Mouse (Mus musculus) heart, adult 8-10 months (tissue): ENCODE measurements around the gene Ddx41. TPM values are rescaled to one million over a fixed set of nuclear protein-coding genes. Genes with fewer than 3 reads are reported as not detected.

Experiments used
- microRNA-seq: library from miRNA; unstranded; fragments of <30 nt; microRNA quantifications from one replicate; pipeline ENCODE4 v1.2.0, GENCODE M21; 2022
- total RNA-seq, 4 experiments: library from RNA; stranded (reverse); gene quantifications; 2 replicates each; pipeline ENCODE4 v1.2.4; 2022

Ddx41 gene
- total RNA-seq, 4 experiments from 2014 or later, result 11.8 to 17.0 (median 13.7) TPM

Small RNA genes within 50 kb of the gene (microRNA-seq; reads per million reads assigned to microRNA genes)
- gene Mir6945, result not detected

Other genes with a start within 250 kb of the Ddx41 start
- gene Prelid1, start 216.2 kb downstream of the Ddx41 start, total RNA-seq, result 10 to 100 TPM; 31.4 to 47.5 (median 39.6) TPM
- gene Rab24, start 214.7 kb downstream of the Ddx41 start, total RNA-seq, result 10 to 100 TPM; 29.4 to 47.1 (median 38.3) TPM
- gene Mxd3, start 206.8 kb downstream of the Ddx41 start, total RNA-seq, result under 1 TPM in 2 of 4 experiments, not detected in 2; 0.46 to 0.97 TPM
- 10 to 100 TPM; 50.1 to 52.8 (median 51.7) TPM for gene Lman2, start 173.9 kb downstream of the Ddx41 start, total RNA-seq
- gene Rgs14, start 166.9 kb downstream of the Ddx41 start, total RNA-seq, result under 1 TPM; 0.19 to 0.80 (median 0.41) TPM
- not detected for gene Slc34a1, start 138.5 kb downstream of the Ddx41 start, total RNA-seq
- gene Pfn3, start 121.4 kb downstream of the Ddx41 start, total RNA-seq, result not detected
- not detected for gene F12, start 109.9 kb downstream of the Ddx41 start, total RNA-seq
- gene Grk6, start 91.6 kb downstream of the Ddx41 start, total RNA-seq, result 10 to 100 TPM; 14.9 to 19.0 (median 16.6) TPM
- 1 to 10 TPM in 1 of 4 experiments, under 1 TPM in 3; 0.44 to 1.2 (median 0.65) TPM for gene Prr7, start 72.4 kb downstream of the Ddx41 start, total RNA-seq
- gene Dbn1, start 48.5 kb downstream of the Ddx41 start, total RNA-seq, result 1 to 10 TPM; 3.8 to 6.4 (median 5.1) TPM
- 10 to 100 TPM; 38.4 to 49.4 (median 49.0) TPM for gene Pdlim7, start 23.0 kb downstream of the Ddx41 start, total RNA-seq
- gene Dok3, start 7.4 kb downstream of the Ddx41 start, total RNA-seq, result 1 to 10 TPM in 3 of 4 experiments, under 1 TPM in 1; 0.97 to 3.8 (median 1.4) TPM
- 10 to 100 TPM; 11.5 to 18.3 (median 13.6) TPM for gene Fam193b, start 34.5 kb upstream of the Ddx41 start, total RNA-seq
- gene Tmed9, start 37.1 kb upstream of the Ddx41 start, total RNA-seq, result 100 to 1,000 TPM in 1 of 4 experiments, 10 to 100 TPM in 3; 80.6 to 102 (median 90.0) TPM
- gene B4galt7, start 63.2 kb upstream of the Ddx41 start, total RNA-seq, result 1 to 10 TPM; 8.0 to 9.1 (median 8.8) TPM
- gene Caml, start 86.3 kb upstream of the Ddx41 start, total RNA-seq, result 10 to 100 TPM; 10.1 to 12.8 (median 11.7) TPM
- gene Ddx46, start 98.4 kb upstream of the Ddx41 start, total RNA-seq, result 10 to 100 TPM; 17.7 to 24.8 (median 20.2) TPM
- 10 to 100 TPM; 37.8 to 39.8 (median 39.2) TPM for gene B230219D22Rik, start 156.5 kb upstream of the Ddx41 start, total RNA-seq
- gene Txndc15, start 178.0 kb upstream of the Ddx41 start, total RNA-seq, result 10 to 100 TPM; 43.3 to 50.2 (median 45.4) TPM
- gene Pcbd2, start 190.7 kb upstream of the Ddx41 start, total RNA-seq, result 10 to 100 TPM; 48.8 to 59.2 (median 53.4) TPM
- under 1 TPM; 0.25 to 0.40 (median 0.32) TPM for gene Catsper3, start 247.9 kb upstream of the Ddx41 start, total RNA-seq